Mouse (Mus musculus) left cerebral cortex, postnatal 10 days (tissue): ENCODE results near the gene Nppb. TPM values are rescaled to one million over a fixed set of nuclear protein-coding genes. Genes with fewer than 3 reads are reported as not detected.

Experiments
- DNase-seq, 2 experiments: peaks; one replicate each; pipeline ENCODE4 v3.0.0; 2021 to 2022; ENCODE audit warnings: low spot score in 2 of 2, mixed read lengths in 1 of 2; ENCODE audit errors: extremely low spot score in 1 of 2
- intact Hi-C: fragments of 180-260 bp; cut with DNase I; formaldehyde crosslinking; loops from one replicate; pipeline ENCODE4 v1.15.1; 2025
- total RNA-seq, 2 experiments: library from RNA; stranded (reverse); gene quantifications; 2 replicates each; pipeline ENCODE4 v1.2.3; 2021

Nppb gene
- total RNA-seq, 2 experiments from 2014 or later = not detected

GRCm38 (mm10) chr4:147965712-147966111, 19.9 kb upstream of the Nppb start:
- intact Hi-C loops = no loop called here
- no peak for DNase-seq

DNA sequence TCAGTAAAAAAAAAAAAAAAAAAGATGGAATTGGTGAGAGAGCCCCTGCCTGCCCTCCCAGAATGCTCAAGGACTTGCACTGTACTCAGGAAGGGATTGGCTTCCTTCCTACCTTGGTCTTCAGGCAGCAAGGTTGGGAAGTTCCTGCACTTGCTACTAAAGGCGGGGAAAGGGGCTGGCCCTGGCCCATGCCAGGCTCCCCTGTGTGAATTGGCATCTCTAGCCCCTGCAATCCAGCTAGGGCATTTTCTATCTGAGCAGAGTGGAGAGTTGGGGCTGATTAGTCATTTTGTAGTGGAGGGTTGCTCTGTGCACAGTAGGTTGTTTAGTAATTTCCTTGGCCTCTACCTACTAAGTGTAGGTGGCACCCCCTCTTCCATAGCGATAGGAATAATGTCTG, 16.8 kb upstream of the Nppb start:
- DNase-seq = no peak
- intact Hi-C loops = no loop called here

DNA sequence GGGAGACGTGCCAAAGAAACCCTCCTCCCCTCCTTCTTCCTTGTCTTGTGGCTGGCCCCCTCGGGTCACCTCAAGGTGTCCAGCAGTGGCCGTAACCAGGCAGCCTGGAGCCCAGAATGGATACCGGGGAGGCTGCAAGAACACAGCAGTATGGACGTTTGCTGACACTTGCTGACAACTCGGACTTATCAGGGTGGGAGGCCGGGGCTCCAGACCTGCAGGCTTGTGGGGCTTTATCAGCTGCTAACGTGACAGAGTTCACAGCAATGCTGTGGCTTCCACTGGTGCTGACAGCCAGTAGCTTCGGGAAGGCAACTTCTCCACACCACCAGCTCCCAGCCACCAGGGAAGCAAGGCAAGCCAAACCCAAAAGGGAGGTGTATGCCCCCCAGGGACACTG, 16.3 kb upstream of the Nppb start:
- DNase-seq = no peak
- intact Hi-C loops = no loop called here

DNA sequence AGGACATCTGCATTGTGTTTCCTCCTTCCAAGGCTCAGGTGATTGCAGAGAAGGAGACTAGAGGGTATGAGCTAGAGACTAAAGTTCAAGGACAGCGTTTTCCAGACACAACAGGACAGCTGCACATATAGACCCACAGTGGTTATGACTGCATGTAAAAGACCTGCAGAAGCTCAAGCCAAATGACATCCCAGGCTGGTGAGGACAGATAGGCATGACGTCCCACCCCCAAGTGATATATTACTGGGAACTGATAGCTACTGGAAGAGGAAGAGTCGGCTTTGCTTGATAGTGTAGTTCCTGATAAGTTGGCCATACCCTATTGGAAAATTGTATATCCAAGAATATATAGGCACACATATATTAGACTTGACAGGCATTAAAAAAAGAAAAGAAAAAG, 9.4 kb upstream of the Nppb start:
- intact Hi-C loops = no loop called here
- DNase-seq = no peak

- intact Hi-C loops = no loop called here
- no peak for DNase-seq
Measured at GRCm38 (mm10) chr4:147977726-147978125, 7.9 kb upstream of the Nppb start.

- intact Hi-C loops = no loop called here
- no peak for DNase-seq
Measured at GRCm38 (mm10) chr4:147978391-147978790, 7.2 kb upstream of the Nppb start.

DNA sequence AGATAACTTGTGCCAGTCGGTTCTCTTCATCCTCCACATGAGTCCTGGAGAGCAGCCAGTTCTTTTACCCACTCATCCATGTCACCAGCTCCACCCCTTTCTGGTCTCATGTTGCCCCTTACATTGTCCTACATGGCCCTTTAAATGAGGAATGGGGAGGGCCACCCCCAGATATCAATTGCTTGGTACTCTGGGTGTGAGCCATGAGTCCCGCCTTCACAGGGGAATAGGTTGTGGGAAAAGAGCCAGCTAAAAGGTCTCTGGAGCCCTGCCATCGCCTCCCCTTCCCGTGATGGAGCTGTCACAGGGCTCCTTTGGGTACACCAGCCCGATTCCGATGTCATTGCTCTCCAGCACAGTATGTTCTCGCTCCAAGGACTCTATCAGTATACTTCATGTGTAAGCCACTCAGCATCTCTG, 6.1 kb upstream of the Nppb start:
- intact Hi-C loops = no loop called here
- DNase-seq = no peak

GRCm38 (mm10) chr4:147993571-147994095, 8.0 kb downstream of the Nppb start:
- intact Hi-C loops = no loop called here
- DNase-seq = no peak

DNA sequence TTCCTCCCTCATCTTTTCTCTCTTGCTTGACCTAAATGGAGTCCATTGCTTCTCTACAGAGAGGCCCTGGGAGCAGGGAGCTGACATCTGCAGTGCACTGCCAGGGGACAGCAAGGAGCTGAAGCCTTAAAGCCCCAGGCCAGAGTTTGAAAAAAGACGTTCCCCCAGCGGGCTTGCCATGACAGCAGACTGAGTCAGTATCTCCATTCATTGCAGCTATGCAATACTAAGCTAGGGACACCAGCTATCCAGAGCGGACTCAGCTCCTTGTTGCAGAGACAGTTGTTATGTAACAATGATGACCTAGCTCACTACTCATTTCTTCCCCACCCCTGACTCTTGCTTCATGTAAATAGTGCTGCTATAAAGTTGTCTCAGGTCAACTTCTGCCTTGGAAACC, 9.7 kb downstream of the Nppb start:
- no peak for DNase-seq
- intact Hi-C loops = no loop called here

- intact Hi-C loops = no loop called here
Measured at GRCm38 (mm10) chr4:148000202-148000772, 14.7 kb downstream of the Nppb start, which contains the start of gene Nppa. Gene Nppa (plus strand): TSS chr4:148000722.

GRCm38 (mm10) chr4:148001013-148001789, 15.6 kb downstream of the Nppb start:
- DNase-seq = no peak
- intact Hi-C loops = no loop called here

More at GRCm38 (mm10) chr4:148000202-148000772, 14.7 kb downstream of the Nppb start, which contains the start of gene Nppa:
- peak in 1 of 2 experiments; percentile 58 for DNase-seq

DNA sequence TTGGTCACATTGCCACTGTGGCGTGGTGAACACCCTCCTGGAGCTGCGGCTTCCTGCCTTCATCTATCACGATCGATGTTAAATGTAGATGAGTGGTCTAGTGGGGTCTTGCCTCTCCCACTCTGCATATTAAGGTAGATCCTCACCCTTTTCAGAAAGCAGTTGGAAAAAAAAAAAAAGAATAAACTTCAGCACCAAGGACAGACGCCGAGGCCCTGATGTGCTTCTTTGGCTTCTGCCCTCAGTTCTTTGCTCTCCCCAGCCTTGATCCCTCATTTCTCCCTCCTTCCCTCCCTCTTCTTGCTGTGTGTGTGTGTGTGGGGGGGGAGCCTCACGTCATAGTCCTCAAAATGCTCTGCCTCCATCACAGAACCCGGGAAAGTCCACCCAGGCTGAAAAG, 16.3 kb downstream of the Nppb start:
- no peak for DNase-seq
- intact Hi-C loops = no loop called here

- no peak for DNase-seq
- intact Hi-C loops = no loop called here
Measured at GRCm38 (mm10) chr4:148004361-148004760, 18.8 kb downstream of the Nppb start.

DNA sequence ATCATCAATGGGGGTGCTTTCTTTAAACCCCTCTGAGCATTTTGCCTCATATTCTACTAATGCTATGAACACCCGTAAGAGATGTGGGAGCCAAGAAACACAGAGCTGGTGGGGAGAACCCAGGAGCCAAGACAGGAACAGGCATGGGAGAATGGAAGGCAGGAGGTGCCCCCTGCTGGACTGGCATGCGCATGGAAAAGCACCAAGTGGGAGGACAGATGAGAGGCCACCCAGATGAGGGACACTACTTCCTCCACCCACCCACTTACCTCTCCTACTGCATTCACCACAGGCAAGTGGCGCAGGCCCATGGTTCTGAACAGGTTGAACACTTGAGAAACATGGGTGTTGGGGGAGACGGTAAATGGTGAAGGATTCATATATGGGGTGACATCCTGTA, 22.8 kb downstream of the Nppb start:
- peak; percentile 35 to 75 for DNase-seq
- intact Hi-C loops = loop anchor here (5.0 kb wide), 1 partner anchor 46 kb away; no protein-coding TSS in a partner anchor

DNA sequence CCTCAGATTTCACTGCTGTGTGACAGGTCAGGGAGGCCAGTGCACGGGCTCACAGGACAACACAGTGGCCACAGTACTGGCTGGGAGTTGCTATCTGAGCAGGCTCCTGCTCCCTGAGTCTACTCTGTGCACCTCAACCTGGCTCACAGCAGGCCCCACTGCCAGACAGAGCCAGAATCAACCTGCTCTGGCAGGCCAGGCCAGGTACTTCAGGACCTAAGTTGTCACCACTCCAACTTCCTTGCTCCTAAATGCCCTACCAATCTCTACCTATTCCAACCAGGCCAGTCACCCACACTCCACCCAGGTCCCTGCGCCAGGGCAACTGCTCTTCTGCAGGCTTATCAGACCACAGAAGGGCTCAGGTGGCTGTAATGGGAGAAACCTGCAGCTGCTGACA, 24.1 kb downstream of the Nppb start:
- intact Hi-C loops = loop anchor here (5.0 kb wide), 1 partner anchor 47 kb away; no protein-coding TSS in a partner anchor
- no peak for DNase-seq

DNA sequence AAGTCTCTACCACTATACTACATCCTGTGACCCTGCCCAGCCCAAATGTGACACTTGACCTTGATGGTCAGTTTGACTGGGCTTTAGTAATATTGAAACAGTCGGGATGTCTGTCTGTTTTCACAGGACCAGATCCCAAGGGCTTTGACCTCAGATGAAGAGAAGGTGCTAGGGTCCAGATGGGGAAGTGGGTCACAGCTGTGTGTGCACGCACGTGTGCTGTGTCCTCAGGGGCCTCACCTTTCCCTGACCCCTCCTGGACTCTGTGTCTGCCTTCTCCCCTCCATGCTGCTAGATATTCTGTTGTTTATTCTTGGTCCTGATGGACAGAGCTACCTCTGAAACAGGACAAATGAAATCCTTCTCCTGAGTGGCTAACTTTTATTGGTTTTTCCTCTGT, 25.7 kb downstream of the Nppb start:
- no peak for DNase-seq
- intact Hi-C loops = no loop called here

DNA sequence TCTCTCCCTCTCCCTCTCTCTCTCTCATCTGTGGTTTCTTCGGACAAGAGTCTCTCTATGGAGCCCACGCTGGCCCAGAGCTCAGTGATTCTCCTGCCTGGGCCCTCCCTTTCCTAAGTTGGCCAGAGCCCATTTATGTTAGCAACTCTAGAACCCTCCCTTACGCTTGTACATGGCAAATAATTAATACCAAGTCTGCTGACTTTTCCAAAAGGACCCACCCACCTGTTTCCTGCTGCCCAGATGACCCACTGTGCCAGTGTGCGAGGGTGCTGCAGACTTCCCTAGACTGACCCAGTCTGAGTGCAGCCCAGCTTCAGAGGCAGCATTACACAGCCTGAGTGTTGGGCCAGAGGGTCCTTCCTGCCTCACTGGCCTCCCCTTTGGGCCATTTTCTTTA, 26.6 kb downstream of the Nppb start:
- DNase-seq = no peak
- intact Hi-C loops = no loop called here

GRCm38 (mm10) chr4:148015418-148015817, 29.8 kb downstream of the Nppb start:
- intact Hi-C loops = no loop called here
- DNase-seq = no peak

GRCm38 (mm10) chr4:148016981-148017380, 31.4 kb downstream of the Nppb start:
- intact Hi-C loops = no loop called here
- no peak for DNase-seq

GRCm38 (mm10) chr4:148018410-148018809, 32.8 kb downstream of the Nppb start:
- peak in 1 of 2 experiments; percentile 55 for DNase-seq
- intact Hi-C loops = no loop called here
